15 mouse cellular contexts compared by ENCODE assay signal in the genomic region with DNA sequence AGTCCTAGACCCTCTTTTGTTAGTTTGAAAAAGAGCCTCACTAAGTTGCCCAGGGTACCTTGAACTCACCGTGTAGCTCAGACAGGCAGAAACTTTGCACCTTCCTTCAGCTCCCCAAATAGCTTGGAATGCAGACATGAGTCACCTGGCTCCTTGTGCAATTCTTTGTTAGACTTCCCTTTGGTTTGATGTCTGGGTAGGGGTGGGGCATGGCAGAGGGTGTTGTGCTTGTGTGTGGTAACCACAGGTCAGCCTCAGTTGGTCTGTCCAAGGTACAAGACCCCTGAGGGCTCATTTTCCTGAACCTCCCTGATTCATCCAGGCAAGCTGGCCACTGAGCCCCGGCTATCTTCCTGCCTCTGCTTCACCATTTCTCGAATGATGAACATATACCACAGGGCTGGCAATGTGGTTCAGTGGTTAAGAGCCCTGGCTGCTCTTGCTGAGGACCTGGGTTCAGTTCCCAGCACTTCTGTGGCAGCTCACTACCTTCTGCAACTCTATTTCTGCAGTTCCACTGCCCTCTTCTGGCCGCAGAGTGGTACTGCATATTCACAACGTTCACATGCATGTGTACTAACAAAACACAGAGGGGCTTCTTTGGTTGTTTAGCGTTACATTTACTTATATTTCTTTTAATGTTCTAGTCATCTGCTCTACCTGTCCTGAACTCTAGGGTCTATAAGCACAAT. TPM values are rescaled to one million over a fixed set of nuclear protein-coding genes. Genes with fewer than 3 reads are reported as not detected.
DNase-seq lines count a peak whose midpoint lies in the region; ATAC-seq and TF ChIP-seq lines count a peak whose summit lies in the region.
"Had no signal": no experiment of that assay in that cellular context is flagged by ENCODE, and none has a peak within 500 bp of the region (broad histone marks: within the 10 kb centered on the region; RNA-seq: fewer than 3 reads in every experiment).

No protein-coding gene starts in this region.

- peak; percentile 22 to 43 for DNase-seq in adrenal gland, postnatal 36 days
- DNase-seq in adrenal gland, postnatal 4 days (ENCODE audit: low spot score in 2 of 2), result no peak
- DNase-seq in liver, adult 2 months (ENCODE audit: extremely low read depth, low read depth, low spot score), result no peak
- DNase-seq in NIH3T3 (ENCODE audit: low read depth), result peak; percentile 31
- no peak for DNase-seq in urinary bladder, postnatal 14 days (ENCODE audit: low spot score)
- no peak for DNase-seq in spleen, postnatal 10 days (ENCODE audit: low spot score in 2 of 2)
- DNase-seq: cerebellum, postnatal 36 days; gastrocnemius, postnatal 36 days; layer of hippocampus, adult 9-11 months had no signal

- H3K4me2 ChIP-seq in liver, embryonic 12.5 days, result no peak overlapping the region
- H3K4me2 ChIP-seq: liver, embryonic 15.5 days; neural tube, embryonic 13.5 days had no signal

- H3K4me3 ChIP-seq in liver, adult 2 months (ENCODE audit: insufficient read depth, low read depth, low read length), result no peak overlapping the region
- no peak overlapping the region for H3K4me3 ChIP-seq in liver, embryonic 12.5 days
- no peak overlapping the region for H3K4me3 ChIP-seq in small intestine, adult 2 months (ENCODE audit: low read depth, low read length)
- H3K4me3 ChIP-seq: erythroblast, embryonic 14.5 days; liver, embryonic 15.5 days; neural tube, embryonic 13.5 days had no signal

- peaks cover 7% of the 10 kb centered on the region; the same call in 1 of the 2 replicates for H3K9me3 ChIP-seq in liver, embryonic 12.5 days (replicated peaks)

- ATAC-seq in liver, embryonic 12.5 days, result no peak

- TF ChIP-seq POLR2A in liver, adult 2 months (IDR thresholded peaks at IDR 0.05; ENCODE audit: extremely low read depth, insufficient read depth, low read length), result no peak
- TF ChIP-seq POLR2A in small intestine, adult 2 months (IDR thresholded peaks at IDR 0.05; ENCODE audit: low read depth, low read length), result no peak

- peaks cover 10% of the 10 kb centered on the region for H3K4me1 ChIP-seq in liver, adult 2 months (ENCODE audit: control insufficient read depth, insufficient read depth, low read length)
- no peaks in the 10 kb centered on the region for H3K4me1 ChIP-seq in liver, embryonic 12.5 days
- H3K4me1 ChIP-seq in small intestine, adult 2 months (ENCODE audit: control insufficient read depth, insufficient read depth, insufficient read length, low read length), result no peaks in the 10 kb centered on the region
- H3K4me1 ChIP-seq: liver, embryonic 15.5 days; neural tube, embryonic 13.5 days had no signal

- no peak overlapping the region for H3K27ac ChIP-seq in liver, adult 2 months (replicated peaks; ENCODE audit: insufficient read depth, low read depth, low read length)
- H3K27ac ChIP-seq in liver, embryonic 12.5 days, result no peak overlapping the region
- no peak overlapping the region for H3K27ac ChIP-seq in small intestine, adult 2 months (ENCODE audit: insufficient read depth, low read depth, low read length)
- H3K27ac ChIP-seq: liver, embryonic 15.5 days; neural tube, embryonic 13.5 days had no signal

- H3K9ac ChIP-seq in liver, adult 2 months (ENCODE audit: low read depth, low read length), result no peak overlapping the region
- H3K9ac ChIP-seq in liver, embryonic 12.5 days, result no peak overlapping the region
- H3K9ac ChIP-seq: liver, embryonic 15.5 days; neural tube, embryonic 13.5 days had no signal

- peak; percentile 46 for TF ChIP-seq CTCF in liver, adult 2 months (IDR thresholded peaks at IDR 0.05; ENCODE audit: low read depth, low read length)
- peak; percentile 30; the same call in 1 of the 2 replicates for TF ChIP-seq CTCF in small intestine, adult 2 months (IDR thresholded peaks at IDR 0.05; ENCODE audit: extremely low read depth, insufficient read length, insufficient replicate concordance, low read depth, low read length)

- 73% methylated on average over 6 of the region's 6 CpGs for WGBS in liver, adult 2 months
- 56% methylated on average over 6 of the region's 6 CpGs for WGBS in liver, embryonic 12.5 days (ENCODE audit: insufficient replicate concordance)
- WGBS in small intestine, adult 2 months, result 70% methylated on average over 6 of the region's 6 CpGs

- H3K79me2 ChIP-seq in liver, adult 2 months (ENCODE audit: control insufficient read depth, insufficient read depth, low read length), result no peaks in the 10 kb centered on the region

- H3K36me3 ChIP-seq in liver, adult 2 months (ENCODE audit: control insufficient read depth, insufficient read depth, low read length), result no peaks in the 10 kb centered on the region
- no peaks in the 10 kb centered on the region for H3K36me3 ChIP-seq in liver, embryonic 12.5 days
- no peaks in the 10 kb centered on the region for H3K36me3 ChIP-seq in small intestine, adult 2 months (ENCODE audit: control insufficient read depth, insufficient read depth, low read length)
- H3K36me3 ChIP-seq: liver, embryonic 15.5 days; neural tube, embryonic 13.5 days had no signal

- no peaks in the 10 kb centered on the region for H3K27me3 ChIP-seq in liver, adult 2 months (ENCODE audit: control insufficient read depth, insufficient read depth, low read length)
- H3K27me3 ChIP-seq in liver, embryonic 12.5 days (replicated peaks), result no peaks in the 10 kb centered on the region
- H3K27me3 ChIP-seq in small intestine, adult 2 months (ENCODE audit: control insufficient read depth, insufficient read depth, low read length), result no peaks in the 10 kb centered on the region
- H3K27me3 ChIP-seq: liver, embryonic 15.5 days; neural tube, embryonic 13.5 days had no signal

RNA-seq across cellular contexts. Expression of gene Cyp21a1, which starts 0.7 kb away (rescaled TPM):
- 1,000 to 10,000 TPM; 6,006 to 9,312 TPM for total RNA-seq in adrenal gland, postnatal 36 days (2021)
- 1,000 to 10,000 TPM; 3,967 to 4,457 TPM for total RNA-seq in adrenal gland, postnatal 4 days (2021)
- total RNA-seq in liver, adult 2 months (2014; rRNA removed), result 0.18 and 12.8 TPM in 2 replicates
- polyA plus RNA-seq in liver, adult 2 months (2012; rRNA removed), result 0.10 TPM in 1 of 2 replicates, not detected in the other
- polyA plus RNA-seq in liver, embryonic 12.5 days (2016; fragmentation: Nextera tagmentation; extraction: Ambion mirVana), result not detected in 2 replicates
- 0.18 and 0.67 TPM in 2 replicates for polyA plus RNA-seq in small intestine, adult 2 months (2012; rRNA removed)
- total RNA-seq: gastrocnemius, postnatal 36 days had no signal
- polyA plus RNA-seq: erythroblast, embryonic 14.5 days; hindbrain, embryonic 11.5 days; neural tube, embryonic 13.5 days had no signal

RNA-seq across cellular contexts. Expression of gene Stk19, which starts 31.7 kb away (rescaled TPM):
- 10 to 100 TPM; 35.8 to 57.5 TPM for total RNA-seq in adrenal gland, postnatal 36 days (2021)
- total RNA-seq in adrenal gland, postnatal 4 days (2021), result 10 to 100 TPM; 49.1 to 49.5 TPM
- 7.6 and 7.9 TPM in 2 replicates for total RNA-seq in liver, adult 2 months (2014; rRNA removed)
- 16.6 and 19.8 TPM in 2 replicates for polyA plus RNA-seq in liver, adult 2 months (2012; rRNA removed)
- polyA plus RNA-seq in liver, embryonic 12.5 days (2016; fragmentation: Nextera tagmentation; extraction: Ambion mirVana), result 18.0 and 18.6 TPM in 2 replicates
- polyA plus RNA-seq in small intestine, adult 2 months (2012; rRNA removed), result 28.6 and 56.3 TPM in 2 replicates

RNA-seq across cellular contexts. Expression of gene Dxo, which starts 31.8 kb away (rescaled TPM):
- 10 to 100 TPM; 66.9 to 67.3 TPM for total RNA-seq in adrenal gland, postnatal 36 days (2021)
- total RNA-seq in adrenal gland, postnatal 4 days (2021), result 10 to 100 TPM; 72.5 to 73.2 TPM
- total RNA-seq in liver, adult 2 months (2014; rRNA removed), result 9.7 and 12.8 TPM in 2 replicates
- 26.3 and 36.6 TPM in 2 replicates for polyA plus RNA-seq in liver, adult 2 months (2012; rRNA removed)
- polyA plus RNA-seq in liver, embryonic 12.5 days (2016; fragmentation: Nextera tagmentation; extraction: Ambion mirVana), result 37.0 and 38.8 TPM in 2 replicates
- polyA plus RNA-seq in small intestine, adult 2 months (2012; rRNA removed), result 31.5 and 51.8 TPM in 2 replicates

RNA-seq across cellular contexts. Expression of gene Skiv2l, which starts 45.0 kb away (rescaled TPM):
- 10 to 100 TPM; 59.5 to 59.9 TPM for total RNA-seq in adrenal gland, postnatal 36 days (2021)
- total RNA-seq in adrenal gland, postnatal 4 days (2021), result 10 to 100 TPM; 70.9 to 80.2 TPM
- 32.0 and 39.4 TPM in 2 replicates for total RNA-seq in liver, adult 2 months (2014; rRNA removed)
- polyA plus RNA-seq in liver, adult 2 months (2012; rRNA removed), result 51.1 and 61.7 TPM in 2 replicates
- 34.0 and 39.5 TPM in 2 replicates for polyA plus RNA-seq in liver, embryonic 12.5 days (2016; fragmentation: Nextera tagmentation; extraction: Ambion mirVana)
- polyA plus RNA-seq in small intestine, adult 2 months (2012; rRNA removed), result 48.1 and 79.3 TPM in 2 replicates

RNA-seq across cellular contexts. Expression of gene Nelfe, which starts 45.2 kb away (rescaled TPM):
- 10 to 100 TPM; 52.6 to 53.4 TPM for total RNA-seq in adrenal gland, postnatal 36 days (2021)
- 10 to 100 TPM; 58.2 to 60.6 TPM for total RNA-seq in adrenal gland, postnatal 4 days (2021)
- total RNA-seq in liver, adult 2 months (2014; rRNA removed), result 21.9 and 22.0 TPM in 2 replicates
- polyA plus RNA-seq in liver, adult 2 months (2012; rRNA removed), result 14.9 and 17.1 TPM in 2 replicates
- polyA plus RNA-seq in liver, embryonic 12.5 days (2016; fragmentation: Nextera tagmentation; extraction: Ambion mirVana), result 69.3 and 72.0 TPM in 2 replicates
- 7.8 and 18.3 TPM in 2 replicates for polyA plus RNA-seq in small intestine, adult 2 months (2012; rRNA removed)

Comparison
In these comparisons a context has a peak if more than half of its experiments do, and no peak if none do; other contexts are left out.
1. DNase-seq: peak in adrenal gland, postnatal 36 days (2 of 2) and NIH3T3 (single experiment); none in adrenal gland, postnatal 4 days (0 of 2), liver, adult 2 months (single experiment), urinary bladder, postnatal 14 days (single experiment) and spleen, postnatal 10 days (0 of 2).
2. RNA of gene Cyp21a1, which starts 0.7 kb away (total RNA-seq): 6,006 to 9,312 TPM in adrenal gland, postnatal 36 days and 3,967 to 4,457 TPM in adrenal gland, postnatal 4 days; 0.18 to 12.8 TPM in liver, adult 2 months; every median in the first group is over 100 times any median in the second.